Mouse (Mus musculus): ENCODE results near the gene Msantd3. TPM values are rescaled to one million over a fixed set of nuclear protein-coding genes. Genes with fewer than 3 reads are reported as not detected.

Msantd3 gene
- polyA plus RNA-seq (2015; fragmentation: Nextera tagmentation; extraction: Ambion mirVana) = 29.3 and 32.4 TPM in 2 replicates

DNA sequence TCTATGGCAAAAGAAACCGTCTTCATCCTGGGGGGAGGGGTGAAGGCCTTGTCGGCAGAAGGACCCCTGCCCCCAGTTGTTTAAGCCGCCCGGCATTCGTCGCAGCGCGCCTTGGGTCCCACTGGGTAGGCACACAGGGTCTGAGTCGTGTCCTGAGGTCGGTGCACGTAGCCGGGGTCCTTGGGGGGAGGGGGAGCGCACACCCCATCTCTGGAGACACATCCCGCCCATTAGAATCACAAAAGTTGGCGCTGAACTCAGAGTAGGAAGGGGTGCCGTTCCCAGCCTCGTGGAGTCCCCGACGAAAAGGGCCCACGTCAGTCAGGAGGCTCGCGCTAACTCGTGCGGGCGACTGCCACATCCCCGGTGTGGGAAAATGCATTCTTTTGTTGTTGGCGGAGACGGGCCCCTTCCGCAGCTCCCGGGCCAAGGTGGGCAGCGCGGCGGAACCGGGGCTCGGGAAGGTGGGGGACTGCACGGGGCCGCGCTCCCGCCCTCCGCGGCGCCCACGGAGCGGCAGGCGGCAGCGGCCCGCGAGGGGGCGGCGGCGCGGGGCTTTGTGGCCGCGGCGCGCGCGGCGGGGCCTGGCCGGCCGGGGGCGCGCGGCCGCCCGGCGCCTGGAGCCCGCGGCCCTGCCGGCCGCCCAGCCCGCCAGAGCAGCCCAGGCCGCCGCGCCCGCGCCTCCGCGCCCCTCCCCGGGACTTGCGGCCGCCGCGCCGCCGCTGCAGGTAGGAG is at the start of gene Msantd3:
Msantd3 (plus strand) TSS at position 95 of the 735 bp plus-strand sequence.
- Histone ChIP-seq H3K9me3 (no peaks in the 10 kb centered on the region), H3K4me3 (peak within 1 kb of the TSS; percentile 71), H3K4me1 (replicated peaks) (peaks cover 43% of the 10 kb centered on the region), H3K36me3 (no peaks in the 10 kb centered on the region), H3K4me2 (peak within 1 kb of the TSS; percentile 71), H3K9ac (peak within 1 kb of the TSS; percentile 82), H3K27ac (replicated peaks) (peak within 1 kb of the TSS; percentile 90), H3K27me3 (no peaks in the 10 kb centered on the region)
- under 1% methylated on average over 53 of the region's 86 CpGs for WGBS
- ATAC-seq (ENCODE audit: low FRiP score, low read depth) = peak; percentile 67

DNA sequence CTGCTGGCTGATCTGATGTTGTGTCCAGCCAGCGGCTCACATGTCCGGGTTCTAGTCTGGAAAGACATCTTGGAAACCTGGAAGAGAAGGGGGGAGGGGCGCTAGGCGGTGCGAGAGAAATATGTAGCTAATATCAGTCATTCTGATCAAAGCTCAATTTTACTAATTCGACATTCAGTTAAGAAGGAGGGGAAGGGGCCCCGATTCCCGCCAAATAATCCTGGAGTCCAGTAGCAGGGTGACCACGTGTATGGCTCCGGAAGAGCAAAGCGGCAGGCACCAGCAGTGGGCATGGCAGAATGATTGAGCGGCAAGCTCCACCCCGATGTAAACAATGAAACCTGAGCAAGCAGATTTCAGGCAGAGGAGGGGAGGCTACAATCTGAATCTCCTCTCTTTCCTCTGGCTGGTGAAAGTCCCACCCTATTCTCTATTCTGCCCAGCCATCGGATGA is 48.4 kb upstream of the Msantd3 start:
- no peak for ATAC-seq (ENCODE audit: low FRiP score, low read depth)
- WGBS = 9% methylated on average over 14 of the region's 14 CpGs
- H3K27ac ChIP-seq (replicated peaks) = no peak overlapping the region
- no peaks in the 10 kb centered on the region for H3K27me3 ChIP-seq
- H3K4me1 ChIP-seq (replicated peaks) = peaks cover 8% of the 10 kb centered on the region; the same call in 1 of the 2 replicates
- no peaks in the 10 kb centered on the region for H3K36me3 ChIP-seq
- H3K4me3 ChIP-seq = peak overlapping the region; percentile 41
- peak overlapping the region; percentile 40; the same call in 1 of the 2 replicates for H3K9ac ChIP-seq
- H3K9me3 ChIP-seq = no peaks in the 10 kb centered on the region
- peak overlapping the region; percentile 58 for H3K4me2 ChIP-seq

DNA sequence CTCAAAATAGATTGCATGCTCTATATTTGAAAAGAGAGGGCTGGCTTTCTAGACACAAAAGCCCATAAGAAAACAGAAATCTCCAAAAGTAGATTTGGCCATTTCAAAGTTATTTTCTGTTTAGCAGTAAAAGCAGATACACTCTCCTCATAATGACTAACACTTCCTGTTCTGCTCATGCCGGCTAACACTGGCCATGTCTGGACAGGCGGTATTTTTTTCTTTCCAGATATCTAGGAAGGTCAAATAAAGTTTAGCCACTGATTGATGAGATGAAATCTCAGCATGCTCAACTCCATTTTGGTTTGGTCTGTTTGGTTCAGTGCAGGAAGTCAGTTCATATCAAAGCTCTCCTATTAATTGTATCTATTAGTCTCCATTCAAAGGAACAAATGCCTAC is 47.2 kb upstream of the Msantd3 start:
- Histone ChIP-seq H3K36me3 (no peaks in the 10 kb centered on the region), H3K27ac (replicated peaks) (no peak overlapping the region), H3K4me1 (replicated peaks) (peaks cover 8% of the 10 kb centered on the region; the same call in 1 of the 2 replicates), H3K4me2 (no peak overlapping the region), H3K27me3 (no peaks in the 10 kb centered on the region), H3K9me3 (no peaks in the 10 kb centered on the region), H3K4me3 (no peak overlapping the region), H3K9ac (no peak overlapping the region)
- ATAC-seq (ENCODE audit: low FRiP score, low read depth) = no peak
- 78% methylated on average over 2 of the region's 2 CpGs for WGBS

DNA sequence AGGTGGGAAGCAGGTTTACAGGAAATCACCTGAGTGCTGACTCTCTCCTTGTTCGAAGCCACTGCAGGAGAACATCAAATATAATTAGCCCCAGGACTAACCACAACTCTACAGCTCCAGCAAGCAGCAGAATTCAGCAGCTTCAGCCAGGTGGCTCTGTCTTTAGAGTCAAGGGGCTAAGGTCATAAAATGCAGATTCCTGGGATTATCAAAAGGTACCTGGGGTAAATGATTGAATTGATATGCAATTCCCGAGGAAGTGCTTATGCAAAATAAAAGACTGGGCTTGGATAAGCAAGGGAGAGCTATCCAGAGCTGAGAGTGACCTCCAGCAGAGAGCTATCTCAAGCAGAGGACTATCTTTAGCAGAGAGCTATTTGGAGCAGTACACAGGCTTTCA is 28.9 kb upstream of the Msantd3 start:
- H3K4me1 ChIP-seq (replicated peaks) = no peaks in the 10 kb centered on the region
- H3K36me3 ChIP-seq = no peaks in the 10 kb centered on the region
- no peak overlapping the region for H3K9ac ChIP-seq
- H3K27ac ChIP-seq (replicated peaks) = no peak overlapping the region
- no peaks in the 10 kb centered on the region for H3K27me3 ChIP-seq
- H3K9me3 ChIP-seq = no peaks in the 10 kb centered on the region
- no peak for ATAC-seq (ENCODE audit: low FRiP score, low read depth)
- no peak overlapping the region for H3K4me3 ChIP-seq
- H3K4me2 ChIP-seq = no peak overlapping the region
- WGBS = 57% methylated on average over 2 of the region's 2 CpGs

DNA sequence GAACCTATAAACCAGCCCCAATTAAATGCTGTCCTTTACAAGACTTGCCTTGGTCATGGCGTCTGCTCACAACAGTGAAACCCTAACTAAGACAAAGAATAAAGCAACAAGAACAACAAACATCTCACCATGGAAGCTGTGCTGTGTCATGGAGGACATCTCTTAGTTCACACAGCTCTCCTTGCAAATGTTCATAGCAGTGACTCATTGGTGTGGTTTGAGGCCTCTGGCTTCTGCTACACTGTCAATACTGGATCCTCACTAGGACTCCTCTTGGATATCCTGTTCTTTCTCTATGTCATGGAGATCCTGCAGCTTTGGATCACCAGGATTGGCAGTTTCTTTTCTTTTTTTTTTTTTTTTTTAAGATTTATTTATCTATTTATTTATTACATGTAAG is 10.2 kb upstream of the Msantd3 start:
- Histone ChIP-seq H3K9me3 (no peaks in the 10 kb centered on the region), H3K4me3 (no peak overlapping the region), H3K27ac (replicated peaks) (no peak overlapping the region), H3K36me3 (no peaks in the 10 kb centered on the region), H3K9ac (no peak overlapping the region), H3K4me2 (no peak overlapping the region), H3K27me3 (no peaks in the 10 kb centered on the region), H3K4me1 (replicated peaks) (no peaks in the 10 kb centered on the region)
- WGBS = 97% methylated on average over 1 of the region's 1 CpGs
- ATAC-seq (ENCODE audit: low FRiP score, low read depth) = no peak

DNA sequence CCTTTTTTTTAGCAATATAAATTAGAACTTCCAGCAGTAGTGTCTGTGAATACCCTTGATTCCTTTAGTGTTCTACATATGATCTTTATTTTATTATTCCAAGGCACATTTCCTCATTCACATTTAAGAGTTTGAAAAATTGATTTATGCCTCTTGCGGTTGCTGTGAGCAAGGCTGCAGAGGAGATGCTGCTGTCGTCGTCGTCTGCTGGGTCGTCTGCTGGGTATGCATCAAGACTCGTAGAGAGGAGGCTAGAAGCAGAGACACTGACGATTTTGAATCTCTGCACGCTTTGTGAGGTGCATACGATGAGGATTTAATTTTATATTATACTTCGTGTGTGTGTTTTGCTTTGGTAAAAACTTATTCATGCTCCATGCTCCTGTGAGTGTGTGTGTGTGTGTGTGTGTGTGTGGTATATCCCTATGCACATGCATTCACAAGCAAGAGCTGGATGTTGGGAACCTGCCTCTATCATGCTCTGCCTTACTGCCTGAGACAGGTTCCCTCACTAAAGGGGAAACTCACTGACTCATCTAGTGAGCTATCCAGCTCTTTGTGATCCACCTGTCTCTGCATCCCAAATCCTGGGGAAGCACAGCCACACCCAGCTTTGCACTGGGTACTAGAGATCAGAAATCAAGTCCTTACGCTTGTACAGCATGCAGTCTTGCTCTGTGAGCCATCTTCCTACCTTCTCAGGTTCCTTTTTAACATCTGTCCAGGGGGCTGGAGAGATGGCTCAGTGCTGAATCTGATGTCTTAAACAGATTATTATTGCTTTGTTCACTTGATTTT is 7.7 kb upstream of the Msantd3 start:
- 72% methylated on average over 11 of the region's 11 CpGs for WGBS
- Histone ChIP-seq H3K4me3 (no peak overlapping the region), H3K27me3 (no peaks in the 10 kb centered on the region), H3K9me3 (no peaks in the 10 kb centered on the region), H3K36me3 (no peaks in the 10 kb centered on the region), H3K4me2 (no peak overlapping the region), H3K27ac (replicated peaks) (no peak overlapping the region), H3K4me1 (replicated peaks) (no peaks in the 10 kb centered on the region), H3K9ac (no peak overlapping the region)
- ATAC-seq (ENCODE audit: low FRiP score, low read depth) = no peak

DNA sequence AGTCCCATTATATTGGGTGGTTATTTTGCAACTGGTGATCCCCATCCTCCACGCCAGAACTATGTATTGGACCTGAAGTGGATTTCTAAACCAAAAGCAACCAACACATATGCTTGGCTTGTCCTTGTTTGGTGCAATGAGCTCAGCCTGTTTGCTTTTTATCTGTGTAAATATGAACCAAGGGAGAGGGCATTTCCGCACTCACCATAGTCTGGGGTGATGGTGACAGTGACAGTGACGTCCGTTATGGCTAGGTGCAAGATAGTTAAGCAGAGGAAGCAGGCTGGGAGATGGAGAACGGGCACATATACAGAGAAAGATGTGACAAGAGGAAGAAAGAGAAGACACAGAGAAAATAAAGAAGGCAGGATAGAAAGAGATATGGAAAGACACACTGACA is 3.5 kb upstream of the Msantd3 start:
- H3K4me3 ChIP-seq = no peak overlapping the region
- H3K27me3 ChIP-seq = no peaks in the 10 kb centered on the region
- H3K27ac ChIP-seq (replicated peaks) = no peak overlapping the region
- peaks cover 9% of the 10 kb centered on the region for H3K4me1 ChIP-seq (replicated peaks)
- H3K36me3 ChIP-seq = no peaks in the 10 kb centered on the region
- no peak overlapping the region for H3K9ac ChIP-seq
- 83% methylated on average over 5 of the region's 5 CpGs for WGBS
- no peak overlapping the region for H3K4me2 ChIP-seq
- no peak for ATAC-seq (ENCODE audit: low FRiP score, low read depth)
- no peaks in the 10 kb centered on the region for H3K9me3 ChIP-seq

DNA sequence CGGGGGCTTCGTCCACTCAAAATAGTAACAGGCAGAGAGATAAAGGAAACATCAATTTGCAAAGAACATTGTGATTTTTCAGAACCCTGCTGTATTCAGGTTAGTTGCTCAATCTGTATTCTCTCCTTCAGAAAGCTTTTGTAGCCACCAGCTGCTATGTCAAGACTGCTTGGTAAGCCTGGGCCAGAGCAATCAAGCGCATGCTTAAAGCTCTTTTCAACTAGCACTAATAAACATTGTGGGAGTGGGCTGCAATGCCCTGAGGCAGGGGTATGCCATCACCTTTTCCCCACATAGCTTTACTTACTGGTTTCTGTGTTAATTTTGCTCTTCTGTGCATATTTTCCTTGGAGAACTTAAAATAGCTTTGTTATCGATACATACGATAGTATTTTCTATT is 2.7 kb upstream of the Msantd3 start:
- H3K27ac ChIP-seq (replicated peaks) = no peak overlapping the region
- H3K36me3 ChIP-seq = no peaks in the 10 kb centered on the region
- no peak for ATAC-seq (ENCODE audit: low FRiP score, low read depth)
- H3K27me3 ChIP-seq = no peaks in the 10 kb centered on the region
- H3K9me3 ChIP-seq = no peaks in the 10 kb centered on the region
- 85% methylated on average over 5 of the region's 5 CpGs for WGBS
- no peak overlapping the region for H3K4me2 ChIP-seq
- peaks cover 17% of the 10 kb centered on the region for H3K4me1 ChIP-seq (replicated peaks)
- no peak overlapping the region for H3K9ac ChIP-seq
- no peak overlapping the region for H3K4me3 ChIP-seq

DNA sequence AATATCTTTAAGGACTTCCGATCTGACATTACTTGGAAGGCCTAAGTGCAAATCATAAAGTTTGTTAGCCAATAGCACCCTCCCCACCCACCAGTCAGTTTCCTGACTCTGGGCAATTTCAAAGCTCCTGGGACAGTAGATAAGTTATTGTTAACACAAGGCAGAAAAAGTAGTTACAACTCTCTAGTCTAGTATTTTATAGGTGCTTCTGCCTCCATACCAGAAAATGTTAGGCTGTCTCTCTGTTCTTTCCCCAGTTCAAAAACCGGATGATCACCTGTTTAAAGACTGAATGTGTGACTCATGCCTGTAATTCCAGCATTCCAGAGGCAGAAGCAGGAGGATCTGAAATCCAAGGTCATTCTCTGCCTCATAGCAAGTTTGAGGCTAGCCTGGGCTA is 1.2 kb upstream of the Msantd3 start:
- 93% methylated on average over 2 of the region's 2 CpGs for WGBS
- Histone ChIP-seq H3K9me3 (no peaks in the 10 kb centered on the region), H3K36me3 (no peaks in the 10 kb centered on the region), H3K27ac (replicated peaks) (no peak overlapping the region), H3K4me2 (no peak overlapping the region), H3K4me1 (replicated peaks) (peaks cover 32% of the 10 kb centered on the region), H3K4me3 (no peak overlapping the region), H3K27me3 (no peaks in the 10 kb centered on the region), H3K9ac (no peak overlapping the region)
- no peak for ATAC-seq (ENCODE audit: low FRiP score, low read depth)

DNA sequence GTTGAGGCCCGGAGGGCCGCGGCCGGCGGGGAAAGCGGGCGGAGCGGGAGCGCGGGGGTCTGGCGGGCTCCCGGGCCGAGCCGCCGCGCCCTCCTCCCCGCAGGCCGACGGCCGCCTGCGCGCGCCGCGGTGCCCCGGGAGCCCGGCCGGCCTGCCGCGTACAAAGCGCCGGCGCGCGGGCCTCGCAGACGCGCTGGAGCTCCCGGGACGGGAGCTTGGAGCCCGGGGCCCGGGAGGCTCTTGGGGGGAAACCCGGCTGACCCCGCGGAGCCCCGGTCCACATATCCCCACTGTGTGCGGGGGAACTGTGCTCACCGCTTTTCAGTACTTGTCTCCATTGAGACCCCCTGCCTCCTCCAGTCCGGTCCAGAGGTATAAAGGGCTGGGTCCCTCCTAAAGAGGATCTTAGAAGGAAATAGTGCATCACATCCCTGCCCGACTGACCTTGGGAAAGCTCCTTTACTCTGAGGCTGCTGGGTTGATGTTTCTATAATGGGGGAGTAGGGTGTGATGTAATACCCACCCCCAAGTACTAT is 909 bp downstream of the Msantd3 start:
- peak overlapping the region; percentile 71 for H3K4me3 ChIP-seq
- H3K27me3 ChIP-seq = no peaks in the 10 kb centered on the region
- peak overlapping the region; percentile 82 for H3K9ac ChIP-seq
- no peaks in the 10 kb centered on the region for H3K9me3 ChIP-seq
- peak overlapping the region; percentile 71 for H3K4me2 ChIP-seq
- WGBS = 0% methylated on average over 15 of the region's 50 CpGs
- H3K4me1 ChIP-seq (replicated peaks) = peaks cover 44% of the 10 kb centered on the region
- peak; percentile 76 for ATAC-seq (ENCODE audit: low FRiP score, low read depth)
- H3K36me3 ChIP-seq = no peaks in the 10 kb centered on the region
- H3K27ac ChIP-seq (replicated peaks) = peak overlapping the region; percentile 90

DNA sequence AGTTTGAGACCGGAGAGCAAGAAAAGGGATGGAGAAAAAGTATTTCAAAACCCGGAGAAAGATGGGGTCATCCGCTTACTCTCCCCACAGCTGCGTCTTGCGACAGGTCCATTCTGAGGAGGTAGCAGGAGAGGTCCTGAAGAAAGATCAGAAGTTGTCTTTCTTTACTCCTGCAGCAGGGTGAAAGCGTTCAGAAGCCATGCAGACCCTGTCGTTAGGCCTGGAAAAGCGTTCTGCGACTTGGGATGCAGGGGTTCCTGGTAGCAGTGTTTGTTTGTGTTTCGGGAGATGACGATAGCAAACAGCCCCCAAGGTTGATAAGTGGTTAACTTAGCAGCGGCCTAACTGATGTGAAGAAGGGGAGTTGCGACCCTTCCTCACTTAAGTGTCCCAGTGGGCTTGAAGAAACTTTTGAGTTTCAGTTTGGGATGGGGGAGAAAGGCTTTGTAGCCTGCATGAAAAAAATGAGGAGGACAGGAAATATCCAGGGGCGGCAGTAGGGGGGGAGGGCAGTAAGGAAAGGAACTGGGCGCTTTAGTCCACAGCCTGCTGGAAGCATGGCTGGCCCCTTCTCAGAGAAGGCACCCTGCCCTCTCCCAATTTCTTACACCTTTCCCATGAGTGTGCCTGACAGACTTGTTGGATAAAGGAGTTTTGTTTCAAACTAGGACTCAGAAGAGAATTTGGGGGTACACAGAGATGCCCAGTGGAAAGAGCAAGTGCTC is 2.0 kb downstream of the Msantd3 start:
- no peak for ATAC-seq (ENCODE audit: low FRiP score, low read depth)
- Histone ChIP-seq H3K9ac (peak overlapping the region; percentile 82), H3K4me3 (peak overlapping the region; percentile 71), H3K36me3 (no peaks in the 10 kb centered on the region), H3K9me3 (no peaks in the 10 kb centered on the region), H3K27ac (replicated peaks) (no peak overlapping the region), H3K4me1 (replicated peaks) (peaks cover 54% of the 10 kb centered on the region), H3K4me2 (peak overlapping the region; percentile 71), H3K27me3 (no peaks in the 10 kb centered on the region)
- WGBS = 3% methylated on average over 15 of the region's 15 CpGs

Measured in hindbrain, embryonic 15.5 days (tissue).